Mouse (Mus musculus) liver, embryonic 16.5 days (tissue): ENCODE data around the gene Doc2g. TPM values are rescaled to one million over a fixed set of nuclear protein-coding genes. Genes with fewer than 3 reads are reported as not detected.

Experiments used
- ATAC-seq: fragments of 200-750 bp; cut with Nextera tagmentation; 2 replicates; pipeline ENCODE4 v1.8.0; 2017; ENCODE audit warnings: low read depth, mild to moderate bottlenecking, moderate number of reproducible peaks, moderate library complexity
- H3K27ac ChIP-seq: fragments of 300-500 bp; sonication (generic); 2 replicates; pipeline ENCODE4 v1.5.1; 2014; ENCODE audit warnings: mild to moderate bottlenecking, low read length
- H3K27me3 ChIP-seq: fragments of 300-500 bp; sonication (generic); 2 replicates; pipeline ENCODE4 v1.6.1; 2014; ENCODE audit warnings: low read depth, low read length, mixed read lengths; ENCODE audit not compliant: control insufficient read depth, insufficient read depth
- H3K36me3 ChIP-seq: fragments of 300-500 bp; sonication (generic); 2 replicates; pipeline ENCODE4 v1.6.1; 2014; ENCODE audit warnings: mild to moderate bottlenecking; ENCODE audit not compliant: control insufficient read depth, insufficient read depth
- H3K4me1 ChIP-seq: fragments of 300-500 bp; sonication (generic); 2 replicates; pipeline ENCODE4 v1.6.1; 2014; ENCODE audit warnings: low read depth, low read length, mixed read lengths; ENCODE audit not compliant: control insufficient read depth
- H3K4me2 ChIP-seq: fragments of 300-500 bp; sonication (generic); 2 replicates; pipeline ENCODE4 v1.6.1; 2014; ENCODE audit warnings: low read depth, low read length, mixed read lengths
- H3K4me3 ChIP-seq: fragments of 300-500 bp; sonication (generic); 2 replicates; pipeline ENCODE4 v1.5.1; 2014; ENCODE audit warnings: low read depth, mild to moderate bottlenecking, low read length
- H3K9ac ChIP-seq: fragments of 300-500 bp; sonication (generic); 2 replicates; pipeline ENCODE4 v1.6.1; 2014; ENCODE audit warnings: low read depth, low read length
- H3K9me3 ChIP-seq: fragments of 300-500 bp; sonication (generic); replicated peaks from 2 replicates; pipeline ENCODE4 v1.6.1; 2016; ENCODE audit warnings: low read length; ENCODE audit not compliant: control insufficient read depth
- WGBS: fragments of 180-500 bp; shearing (Covaris S2); extraction: QIAGEN DNeasy Blood & Tissue Kit; methylation state at CpG from one replicate; pipeline ENCODE4 v1.1.7; 2014; ENCODE audit not compliant: insufficient replicate concordance; 5-methylcytosine and 5-hydroxymethylcytosine counted together
- polyA plus RNA-seq: library from polyadenylated mRNA; unstranded; fragments of >200 nt; fragmentation: Nextera tagmentation; extraction: Ambion mirVana; gene quantifications from 2 replicates; pipeline ENCODE4 v1.2.1, GENCODE M21; 2015

The Doc2g gene
- polyA plus RNA-seq, 1 experiment from 2014 or later, result 0.42 TPM

DNA sequence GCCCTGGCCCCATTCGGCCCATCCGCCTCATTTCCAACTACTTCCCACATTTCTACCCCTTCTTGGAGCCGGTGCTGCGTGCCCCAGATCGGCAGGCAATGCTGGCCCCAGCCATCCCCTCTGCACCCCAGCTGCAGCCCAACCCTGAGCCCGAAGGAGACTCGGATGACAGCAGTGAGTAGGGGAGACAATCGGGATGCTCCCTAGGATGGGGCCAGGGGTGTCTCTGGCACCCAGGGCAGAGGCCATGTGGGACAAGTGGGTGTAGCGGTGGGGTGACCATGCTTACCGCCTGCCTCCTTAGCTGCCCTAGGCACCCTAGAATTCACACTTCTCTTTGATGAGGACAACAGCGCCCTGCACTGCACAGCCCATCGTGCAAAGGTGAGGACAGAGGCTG, 528 bp downstream of the Doc2g start:
- 75% methylated on average over 12 of the region's 12 CpGs for WGBS
- Histone ChIP-seq H3K36me3 (peaks cover 27% of the 10 kb centered on the region), H3K4me3 (no peak overlapping the region), H3K27me3 (no peaks in the 10 kb centered on the region), H3K4me2 (no peak overlapping the region), H3K9me3 (no peaks in the 10 kb centered on the region), H3K9ac (no peak overlapping the region), H3K27ac (no peak overlapping the region), H3K4me1 (peaks cover 17% of the 10 kb centered on the region)
- ATAC-seq, result no peak

DNA sequence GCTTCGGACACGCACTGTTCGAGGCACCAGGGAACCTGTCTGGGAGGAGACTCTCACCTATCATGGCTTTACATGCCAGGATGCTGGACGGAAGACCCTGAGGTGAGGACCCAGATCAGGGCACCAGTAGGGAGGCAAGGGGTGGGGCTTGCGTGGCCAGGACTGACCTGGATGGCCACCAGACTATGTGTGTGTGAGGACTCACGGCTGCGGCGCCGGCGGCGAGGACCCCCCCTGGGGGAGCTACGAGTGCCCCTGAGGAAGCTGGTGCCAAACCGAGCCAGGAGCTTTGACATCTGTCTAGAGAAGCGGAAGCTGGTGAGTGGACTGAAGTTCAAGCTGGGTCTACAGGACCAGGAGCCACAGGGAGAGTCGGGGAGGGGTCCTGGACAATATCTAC, 1.2 kb downstream of the Doc2g start:
- Histone ChIP-seq H3K9me3 (no peaks in the 10 kb centered on the region), H3K4me2 (no peak overlapping the region), H3K9ac (no peak overlapping the region), H3K4me1 (peaks cover 16% of the 10 kb centered on the region), H3K4me3 (no peak overlapping the region), H3K36me3 (peaks cover 27% of the 10 kb centered on the region), H3K27me3 (no peaks in the 10 kb centered on the region), H3K27ac (no peak overlapping the region)
- no peak for ATAC-seq
- 77% methylated on average over 15 of the region's 15 CpGs for WGBS

DNA sequence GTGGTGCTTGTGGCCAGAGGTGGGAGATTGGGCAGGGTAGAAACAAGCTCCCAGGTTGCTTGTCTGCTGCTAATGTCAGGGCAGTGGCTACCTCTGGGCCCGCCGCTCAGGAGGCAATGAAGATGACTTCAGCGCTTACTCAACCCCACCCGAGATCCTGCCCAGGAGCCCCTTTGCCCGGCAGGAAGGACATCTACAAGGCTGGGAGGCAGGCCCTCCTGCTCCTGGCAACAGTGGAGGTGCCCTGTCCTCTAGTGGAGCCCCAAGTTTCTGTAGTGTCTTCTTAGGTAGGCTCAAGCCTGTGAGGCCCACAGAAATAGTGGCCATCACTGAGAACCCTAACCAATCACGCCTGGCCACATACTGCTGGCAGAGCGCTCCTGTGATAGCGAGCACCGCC, 2.0 kb downstream of the Doc2g start:
- Histone ChIP-seq H3K36me3 (peaks cover 28% of the 10 kb centered on the region), H3K27ac (no peak overlapping the region), H3K4me2 (no peak overlapping the region), H3K4me1 (peaks cover 10% of the 10 kb centered on the region), H3K9me3 (no peaks in the 10 kb centered on the region), H3K27me3 (no peaks in the 10 kb centered on the region), H3K9ac (no peak overlapping the region), H3K4me3 (no peak overlapping the region)
- ATAC-seq, result no peak
- 79% methylated on average over 9 of the region's 9 CpGs for WGBS

DNA sequence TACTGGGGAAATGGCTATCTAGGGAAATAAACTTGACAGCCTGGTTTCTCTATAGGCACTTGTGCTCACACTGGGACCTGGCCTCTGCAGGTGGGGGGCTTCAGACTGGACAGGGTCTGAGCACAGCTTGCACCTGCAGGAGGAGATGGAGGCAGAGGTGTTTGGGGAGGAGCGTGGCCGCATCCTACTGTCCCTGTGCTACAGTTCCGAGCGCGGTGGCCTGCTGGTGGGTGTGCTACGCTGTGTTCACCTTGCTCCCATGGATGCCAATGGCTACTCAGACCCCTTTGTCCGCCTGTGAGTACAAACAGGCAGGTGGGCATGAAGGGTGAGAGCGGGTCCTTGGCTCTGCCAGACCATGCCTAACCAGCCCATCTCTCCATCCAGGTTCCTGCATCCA, 2.9 kb downstream of the Doc2g start:
- no peak overlapping the region for H3K4me2 ChIP-seq
- H3K36me3 ChIP-seq, result peaks cover 29% of the 10 kb centered on the region
- no peaks in the 10 kb centered on the region for H3K9me3 ChIP-seq
- no peak for ATAC-seq
- WGBS, result 81% methylated on average over 8 of the region's 8 CpGs
- no peak overlapping the region for H3K4me3 ChIP-seq
- peaks cover 8% of the 10 kb centered on the region for H3K4me1 ChIP-seq
- H3K27ac ChIP-seq, result no peak overlapping the region
- H3K27me3 ChIP-seq, result no peaks in the 10 kb centered on the region
- no peak overlapping the region for H3K9ac ChIP-seq

DNA sequence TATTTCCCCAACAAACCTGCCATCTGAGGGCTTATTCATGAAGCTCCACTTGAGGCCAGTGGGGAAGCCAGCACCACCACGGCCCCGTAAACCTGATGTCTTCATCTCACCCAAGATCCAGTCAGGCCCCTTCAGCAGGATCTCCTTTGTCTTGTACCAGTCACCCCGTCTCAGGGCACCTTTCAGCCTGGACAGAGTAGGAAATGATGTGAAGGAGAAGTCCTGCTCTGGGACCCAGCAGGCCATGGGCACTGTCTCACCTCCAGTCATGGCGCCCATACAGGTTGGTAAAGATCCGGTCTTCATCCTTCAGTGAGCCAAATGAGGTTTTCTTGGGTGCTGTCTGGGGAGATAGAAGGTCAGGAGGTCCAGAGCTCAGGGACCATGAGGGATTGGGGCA, 8.0 kb downstream of the Doc2g start:
- H3K9ac ChIP-seq, result no peak overlapping the region
- H3K4me1 ChIP-seq, result peaks cover 32% of the 10 kb centered on the region
- H3K4me3 ChIP-seq, result no peak overlapping the region
- peaks cover 26% of the 10 kb centered on the region for H3K36me3 ChIP-seq
- WGBS, result 89% methylated on average over 5 of the region's 5 CpGs
- no peaks in the 10 kb centered on the region for H3K27me3 ChIP-seq
- no peaks in the 10 kb centered on the region for H3K9me3 ChIP-seq
- ATAC-seq, result no peak
- H3K27ac ChIP-seq, result no peak overlapping the region
- no peak overlapping the region for H3K4me2 ChIP-seq

DNA sequence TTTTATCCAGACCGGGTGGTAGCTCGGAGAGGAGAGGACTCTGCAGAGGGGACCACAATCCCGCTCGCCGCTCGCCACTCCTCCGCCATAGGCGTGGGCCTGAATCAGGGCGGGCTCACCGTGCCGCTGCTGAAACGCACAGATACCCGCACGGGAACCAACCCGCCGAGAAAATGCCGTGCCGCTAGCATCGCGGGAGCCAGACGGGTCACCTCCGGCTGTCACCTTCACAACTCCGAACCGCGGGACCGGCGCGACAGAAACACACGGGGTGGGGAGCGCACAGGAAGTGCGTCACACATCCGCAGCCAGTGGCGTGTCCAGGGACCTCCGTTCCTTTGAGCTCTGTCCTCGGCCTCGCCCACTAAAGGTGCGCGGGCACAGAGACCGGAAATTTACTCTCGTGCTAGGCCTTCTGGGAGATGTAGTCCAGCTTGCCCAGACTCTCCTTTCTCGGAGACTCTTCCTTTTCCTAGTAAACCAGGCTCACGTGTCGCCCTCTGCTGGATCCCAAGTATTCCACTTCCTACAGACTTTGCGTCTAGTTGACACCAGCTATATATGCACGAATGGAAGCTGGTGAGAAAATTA, 9.4 kb downstream of the Doc2g start, which contains the start of gene Ndufv1:
Gene Ndufv1 (minus strand): TSS at position 375 of the 591 bp plus-strand sequence.
- Histone ChIP-seq H3K4me1 (peaks cover 34% of the 10 kb centered on the region), H3K27me3 (no peaks in the 10 kb centered on the region), H3K4me3 (peak within 1 kb of the TSS; percentile 92), H3K9me3 (no peaks in the 10 kb centered on the region), H3K4me2 (peak within 1 kb of the TSS; percentile 80), H3K27ac (peak within 1 kb of the TSS; percentile 80), H3K9ac (peak within 1 kb of the TSS; percentile 84), H3K36me3 (peaks cover 13% of the 10 kb centered on the region)
- under 1% methylated on average over 45 of the region's 45 CpGs for WGBS
- peak; percentile 99 for ATAC-seq

DNA sequence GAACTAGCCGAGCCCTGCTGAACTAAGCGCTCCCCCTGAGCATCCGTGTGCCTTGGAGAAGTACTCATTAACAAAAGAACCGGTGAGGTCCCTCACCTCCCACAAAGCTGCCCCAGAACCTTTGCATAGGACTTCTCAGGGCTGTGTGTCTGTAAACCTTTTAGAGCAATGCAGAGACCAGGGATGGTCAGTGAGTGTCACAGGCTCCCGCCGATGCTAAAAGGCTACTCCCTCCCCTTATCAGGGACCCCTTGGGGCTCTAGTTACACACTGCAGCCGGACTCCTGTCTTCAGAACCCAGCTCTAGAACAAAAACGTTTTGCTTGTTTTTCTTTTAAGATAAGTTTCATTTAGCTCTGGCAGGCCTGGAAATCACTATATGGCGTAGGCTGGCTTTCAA, 10.0 kb downstream of the Doc2g start:
- H3K36me3 ChIP-seq, result peaks cover 8% of the 10 kb centered on the region
- ATAC-seq, result peak; percentile 22
- 13% methylated on average over 9 of the region's 9 CpGs for WGBS
- H3K4me2 ChIP-seq, result peak overlapping the region; percentile 80
- H3K27me3 ChIP-seq, result no peaks in the 10 kb centered on the region
- H3K27ac ChIP-seq, result peak overlapping the region; percentile 78
- H3K4me1 ChIP-seq, result peaks cover 34% of the 10 kb centered on the region
- peak overlapping the region; percentile 92 for H3K4me3 ChIP-seq
- peak overlapping the region; percentile 84 for H3K9ac ChIP-seq
- no peaks in the 10 kb centered on the region for H3K9me3 ChIP-seq

DNA sequence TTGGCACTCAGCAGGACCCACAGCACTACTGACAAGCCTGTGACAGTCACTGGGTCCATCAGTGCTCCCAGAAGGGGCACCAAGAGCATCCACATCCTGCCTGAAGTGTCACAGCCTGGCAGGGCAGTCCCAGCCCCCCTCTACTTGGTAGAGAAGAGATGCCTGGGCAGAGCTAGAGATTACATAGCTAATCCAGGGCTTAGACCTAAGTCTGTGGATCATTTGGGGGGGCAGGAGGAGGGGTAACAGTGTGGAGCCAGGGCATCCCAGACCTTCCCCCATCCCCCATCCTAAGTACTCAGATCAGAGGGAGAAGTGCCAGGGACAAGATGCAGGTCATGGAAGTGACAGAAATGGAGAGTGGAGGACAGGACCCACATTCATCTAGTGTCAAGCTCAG, 11.7 kb downstream of the Doc2g start:
- peaks cover 2% of the 10 kb centered on the region; the same call in 1 of the 2 replicates for H3K36me3 ChIP-seq
- no peak overlapping the region for H3K9ac ChIP-seq
- peak overlapping the region; percentile 71 for H3K27ac ChIP-seq
- no peaks in the 10 kb centered on the region for H3K9me3 ChIP-seq
- no peaks in the 10 kb centered on the region for H3K27me3 ChIP-seq
- no peak overlapping the region for H3K4me3 ChIP-seq
- H3K4me1 ChIP-seq, result peaks cover 47% of the 10 kb centered on the region
- no peak for ATAC-seq
- H3K4me2 ChIP-seq, result no peak overlapping the region

DNA sequence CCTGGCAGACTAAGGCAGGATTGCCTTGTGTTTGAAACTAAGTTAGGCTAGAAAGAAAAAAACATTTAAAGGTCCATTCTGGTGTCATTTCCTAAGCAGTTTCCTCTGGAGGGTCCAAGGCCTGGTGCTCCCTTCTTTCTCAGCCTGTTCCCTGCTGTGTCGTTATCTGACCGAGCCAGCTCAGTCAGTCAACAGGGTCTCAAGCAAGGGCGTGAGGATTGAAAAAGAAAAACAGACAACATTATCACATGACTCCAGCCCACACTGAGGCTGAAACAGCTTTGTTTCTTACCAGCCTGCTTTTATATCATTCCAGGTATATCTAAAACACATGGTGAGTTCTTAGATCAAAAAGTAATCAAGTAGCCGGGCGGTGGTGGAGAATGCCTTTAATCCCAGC, 12.5 kb downstream of the Doc2g start:
- no peaks in the 10 kb centered on the region; the same call in 1 of the 2 replicates for H3K36me3 ChIP-seq
- H3K27me3 ChIP-seq, result no peaks in the 10 kb centered on the region
- H3K4me2 ChIP-seq, result no peak overlapping the region
- peak overlapping the region; percentile 71 for H3K27ac ChIP-seq
- peak; percentile 10; the same call in 1 of the 2 replicates for ATAC-seq
- no peaks in the 10 kb centered on the region for H3K9me3 ChIP-seq
- no peak overlapping the region for H3K9ac ChIP-seq
- H3K4me1 ChIP-seq, result peaks cover 47% of the 10 kb centered on the region
- H3K4me3 ChIP-seq, result no peak overlapping the region
- 16% methylated on average over 5 of the region's 5 CpGs for WGBS
